Mouse (Mus musculus) kidney, adult 2 months (tissue): Measurements from ENCODE around the gene Slc45a1.

ENCODE experiments used
- CTCF ChIP-seq: fragments of 200-500 bp; conservative IDR thresholded peaks from 2 replicates; pipeline ENCODE4 v1.5.1; 2011; ENCODE audit warnings: low read depth, mild to moderate bottlenecking, control low read depth, low read length, moderate library complexity, mixed read lengths; ENCODE audit not compliant: insufficient read depth, insufficient read length
- POLR2A ChIP-seq: fragments of 200-500 bp; IDR thresholded peaks from one replicate; pipeline ENCODE4 v1.6.1; 2011; ENCODE audit warnings: low read depth, low read length, control low read depth

GRCm38 (mm10) chr4:150655989-150656388 lies 4.0 kb upstream of the Slc45a1 start:
- peak; percentile 95 for TF ChIP-seq CTCF
- TF ChIP-seq POLR2A = no peak
